Mouse (Mus musculus) midbrain, embryonic 12.5 days (tissue): ENCODE measurements around the gene Fkbp11. TPM values are rescaled to one million over a fixed set of nuclear protein-coding genes. Genes with fewer than 3 reads are reported as not detected.

Source experiments
- polyA plus RNA-seq: library from polyadenylated mRNA; unstranded; fragments of >200 nt; fragmentation: Nextera tagmentation; extraction: Ambion mirVana; gene quantifications from 2 replicates; pipeline ENCODE4 v1.2.1, GENCODE M21; 2016

The Fkbp11 gene
- polyA plus RNA-seq, 1 experiment from 2014 or later, result 9.2 TPM

Other genes starting within 250 kb of the Fkbp11 start
- not detected in 2 replicates for gene Lalba, start 245.5 kb downstream of the Fkbp11 start, polyA plus RNA-seq
- gene Olfr279, start 235.8 kb downstream of the Fkbp11 start, polyA plus RNA-seq, result not detected in 2 replicates
- gene Kansl2, start 193.9 kb downstream of the Fkbp11 start, polyA plus RNA-seq, result 171 and 175 TPM in 2 replicates
- 63.3 and 63.9 TPM in 2 replicates for gene Ccnt1, start 157.3 kb downstream of the Fkbp11 start, polyA plus RNA-seq
- gene 4930415O20Rik, start 157.2 kb downstream of the Fkbp11 start, polyA plus RNA-seq, result not detected in 2 replicates
- gene Adcy6, start 118.1 kb downstream of the Fkbp11 start, polyA plus RNA-seq, result 15.6 and 17.2 TPM in 2 replicates
- 86.2 and 99.6 TPM in 2 replicates for gene Cacnb3, start 97.4 kb downstream of the Fkbp11 start, polyA plus RNA-seq
- 24.4 and 29.3 TPM in 2 replicates for gene Ddx23, start 65.3 kb downstream of the Fkbp11 start, polyA plus RNA-seq
- 8.0 and 8.3 TPM in 2 replicates for gene Rnd1, start 50.7 kb downstream of the Fkbp11 start, polyA plus RNA-seq
- gene Ccdc65, start 20.0 kb downstream of the Fkbp11 start, polyA plus RNA-seq, result 0.87 and 1.8 TPM in 2 replicates
- 56.0 and 64.4 TPM in 2 replicates for gene Arf3, start 35.0 kb upstream of the Fkbp11 start, polyA plus RNA-seq
- 0.14 and 0.34 TPM in 2 replicates for gene Wnt10b, start 50.0 kb upstream of the Fkbp11 start, polyA plus RNA-seq
- gene Wnt1, start 61.7 kb upstream of the Fkbp11 start, polyA plus RNA-seq, result 8.7 and 13.1 TPM in 2 replicates
- 0.61 and 1.3 TPM in 2 replicates for gene Ddn, start 81.3 kb upstream of the Fkbp11 start, polyA plus RNA-seq
- gene Prkag1, start 103.3 kb upstream of the Fkbp11 start, polyA plus RNA-seq, result 83.1 and 85.9 TPM in 2 replicates
- 13.4 and 13.8 TPM in 2 replicates for gene Kmt2d, start 143.0 kb upstream of the Fkbp11 start, polyA plus RNA-seq
- 20.1 and 22.9 TPM in 2 replicates for gene Rhebl1, start 166.3 kb upstream of the Fkbp11 start, polyA plus RNA-seq
- 0.56 and 0.66 TPM in 2 replicates for gene Dhh, start 170.3 kb upstream of the Fkbp11 start, polyA plus RNA-seq
- 37.1 and 40.7 TPM in 2 replicates for gene Lmbr1l, start 190.0 kb upstream of the Fkbp11 start, polyA plus RNA-seq
- gene Tuba1b, start 206.4 kb upstream of the Fkbp11 start, polyA plus RNA-seq, result 1,566 and 1,635 TPM in 2 replicates
- not detected in 2 replicates for gene Gm49450, start 225.4 kb upstream of the Fkbp11 start, polyA plus RNA-seq
- 9,394 and 9,642 TPM in 2 replicates for gene Tuba1a, start 225.5 kb upstream of the Fkbp11 start, polyA plus RNA-seq